In the genomic region with DNA sequence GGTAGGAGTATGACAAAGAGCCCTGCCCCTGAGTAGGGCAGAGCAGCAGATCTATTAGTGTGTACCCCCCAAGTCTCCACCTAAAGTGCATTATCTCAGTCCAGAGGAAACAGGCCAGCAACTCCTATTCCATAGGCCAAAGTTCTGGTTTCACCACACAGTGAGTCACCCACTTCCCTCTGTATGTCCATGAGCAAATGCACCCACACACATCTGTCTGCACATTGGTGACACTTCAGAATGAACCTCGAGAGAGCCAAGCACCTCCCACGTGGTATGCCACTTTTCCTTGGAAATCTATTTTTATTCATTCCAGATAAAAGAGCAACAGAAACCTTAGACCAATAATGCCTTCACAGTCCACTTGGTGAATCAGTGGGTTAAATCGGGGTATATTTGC, we compare ENCODE assay signal across 15 mouse cellular contexts. TPM values are rescaled to one million over a fixed set of nuclear protein-coding genes. Genes with fewer than 3 reads are reported as not detected.
A peak's percentile ranks its signal among the peaks of the same experiment; 100 is the strongest.
DNase-seq lines count a peak whose midpoint lies in the region; ATAC-seq and TF ChIP-seq lines count a peak whose summit lies in the region.
"Had no signal": no experiment of that assay in that cellular context is flagged by ENCODE, and none has a peak within 500 bp of the region (broad histone marks: within the 10 kb centered on the region; RNA-seq: fewer than 3 reads in every experiment).

No protein-coding gene starts in this region.

- H3K4me1 ChIP-seq in MEL (ENCODE audit: control insufficient read depth in 1 of 2, insufficient read depth in 2 of 2, low read length in 2 of 2), result peaks cover 0 to 2% of the 10 kb centered on the region in 2 experiments; a peak in 1 of 4 replicates
- H3K4me1 ChIP-seq in midbrain, embryonic 13.5 days (replicated peaks), result no peaks in the 10 kb centered on the region
- H3K4me1 ChIP-seq in midbrain, embryonic 14.5 days (ENCODE audit: control insufficient read depth, insufficient read depth, low read length), result no peaks in the 10 kb centered on the region
- H3K4me1 ChIP-seq: liver, embryonic 13.5 days had no signal

- H3K9me3 ChIP-seq in MEL (replicated peaks; ENCODE audit: insufficient read depth, low read length), result no peaks in the 10 kb centered on the region
- H3K9me3 ChIP-seq in midbrain, embryonic 13.5 days, result no peaks in the 10 kb centered on the region
- no peaks in the 10 kb centered on the region for H3K9me3 ChIP-seq in midbrain, embryonic 14.5 days (ENCODE audit: control insufficient read depth, low read length)
- H3K9me3 ChIP-seq: liver, embryonic 13.5 days had no signal

- no peak overlapping the region for H3K9ac ChIP-seq in MEL (ENCODE audit: control insufficient read depth, low read depth, low read length, poor library complexity, severe bottlenecking)
- no peak overlapping the region for H3K9ac ChIP-seq in midbrain, embryonic 13.5 days (replicated peaks)
- H3K9ac ChIP-seq in midbrain, embryonic 14.5 days (replicated peaks; ENCODE audit: low read length), result no peak overlapping the region
- H3K9ac ChIP-seq: liver, embryonic 13.5 days had no signal

- intact Hi-C loops in left cerebral cortex, postnatal 4 days (cut with DNase I), result no loop called here

- H3K79me2 ChIP-seq in MEL (ENCODE audit: control insufficient read depth, insufficient read depth, low read length, poor library complexity), result no peaks in the 10 kb centered on the region
- no peaks in the 10 kb centered on the region for H3K79me2 ChIP-seq in myocyte (ENCODE audit: control insufficient read depth, insufficient read depth)

- no peak for TF ChIP-seq POLR2A in MEL (IDR thresholded peaks at IDR 0.05; ENCODE audit: control insufficient read depth in 1 of 2, insufficient read depth in 1 of 2, low read depth in 1 of 2, low read length in 2 of 2, poor library complexity in 1 of 2)
- TF ChIP-seq POLR2A in myocyte (IDR thresholded peaks at IDR 0.05; ENCODE audit: insufficient read length, low read depth), result no peak

- H3K27ac ChIP-seq in MEL (ENCODE audit: control insufficient read depth, low read depth, low read length), result no peak overlapping the region
- no peak overlapping the region for H3K27ac ChIP-seq in midbrain, embryonic 13.5 days
- H3K27ac ChIP-seq in midbrain, embryonic 14.5 days (replicated peaks; ENCODE audit: low read depth, low read length), result no peak overlapping the region
- H3K27ac ChIP-seq: liver, embryonic 13.5 days had no signal

- peak; percentile 81 for ATAC-seq in common myeloid progenitor, adult 5-6 weeks (replicated peaks; ENCODE audit: low read depth, poor library complexity, severe bottlenecking)
- ATAC-seq in midbrain, embryonic 13.5 days, result no peak
- ATAC-seq in midbrain, embryonic 14.5 days (ENCODE audit: low FRiP score, low TSS enrichment), result no peak
- ATAC-seq: inflammation-experienced regulatory T-cells, adult 6 months had no signal

- peak overlapping the region; percentile 25 for H3K4me2 ChIP-seq in myocyte (ENCODE audit: low read depth)
- H3K4me2 ChIP-seq in midbrain, embryonic 13.5 days (replicated peaks), result no peak overlapping the region
- no peak overlapping the region for H3K4me2 ChIP-seq in midbrain, embryonic 14.5 days (ENCODE audit: low read length)
- H3K4me2 ChIP-seq: liver, embryonic 13.5 days had no signal

- H3K36me3 ChIP-seq in MEL (ENCODE audit: control insufficient read depth in 1 of 2, insufficient read depth in 2 of 2, low read length in 2 of 2) (peaks cover 0 to 4% of the 10 kb centered on the region in 2 experiments; a peak in 1 of 4 replicates), myocyte (ENCODE audit: control insufficient read depth, insufficient read depth) (no peaks in the 10 kb centered on the region)
- no peaks in the 10 kb centered on the region for H3K36me3 ChIP-seq in midbrain, embryonic 13.5 days
- H3K36me3 ChIP-seq in midbrain, embryonic 14.5 days (ENCODE audit: control insufficient read depth, insufficient read depth, low read length), result no peaks in the 10 kb centered on the region
- H3K36me3 ChIP-seq: liver, embryonic 13.5 days had no signal

- TF ChIP-seq RAD21 in MEL (IDR thresholded peaks at IDR 0.05; ENCODE audit: low read depth, low read length), result no peak

- peak; percentile 66 to 68 for DNase-seq in left cerebral cortex, adult 18-20 months (ENCODE audit: low spot score in 2 of 2)
- no peak for DNase-seq in left cerebral cortex, postnatal 4 days
- peak; percentile 25 for DNase-seq in MEL (ENCODE audit: low read depth, low spot score)
- DNase-seq in midbrain, embryonic 14.5 days, result no peak
- DNase-seq: adrenal gland, adult 8-10 months; cerebellum, adult 9-11 months; kidney, postnatal 36 days; liver, embryonic 13.5 days; lung, postnatal 36 days; thymus, postnatal 14 days had no signal

- H3K4me3 ChIP-seq in MEL (ENCODE audit: control insufficient read depth in 1 of 2, insufficient read depth in 1 of 2, low read depth in 2 of 2, low read length in 2 of 2) (no peak overlapping the region), myocyte (no peak overlapping the region)
- H3K4me3 ChIP-seq in midbrain, embryonic 13.5 days (replicated peaks), result no peak overlapping the region
- no peak overlapping the region for H3K4me3 ChIP-seq in midbrain, embryonic 14.5 days (replicated peaks; ENCODE audit: low read depth, low read length)
- H3K4me3 ChIP-seq: erythroblast, embryonic 14.5 days; liver, embryonic 13.5 days had no signal

- peak; percentile 12 to 26; a peak in 1 of 4 replicates for TF ChIP-seq EP300 in MEL (IDR thresholded peaks at IDR 0.05; ENCODE audit: low read depth in 1 of 2, low read length in 2 of 2)

- no peak overlapping the region for H3ac ChIP-seq in myocyte (ENCODE audit: control insufficient read depth, insufficient read length)

- WGBS in midbrain, embryonic 13.5 days, result 88% methylated on average over 3 of the region's 3 CpGs
- 88% methylated on average over 3 of the region's 3 CpGs for WGBS in midbrain, embryonic 14.5 days

- H3K27me3 ChIP-seq in MEL (ENCODE audit: control insufficient read depth in 1 of 2, insufficient read depth in 2 of 2, low read length in 2 of 2), result no peaks in the 10 kb centered on the region
- H3K27me3 ChIP-seq in myocyte (ENCODE audit: control insufficient read depth, insufficient read depth, insufficient read length), result no peaks in the 10 kb centered on the region
- no peaks in the 10 kb centered on the region for H3K27me3 ChIP-seq in midbrain, embryonic 13.5 days
- no peaks in the 10 kb centered on the region for H3K27me3 ChIP-seq in midbrain, embryonic 14.5 days (ENCODE audit: control insufficient read depth, insufficient read depth, low read length)
- H3K27me3 ChIP-seq: liver, embryonic 13.5 days had no signal

- no peak for TF ChIP-seq CTCF in MEL (IDR thresholded peaks at IDR 0.05 in 2 of 3, conservative IDR thresholded peaks at IDR 0.05 in 1 of 3; ENCODE audit: control insufficient read depth in 1 of 3, insufficient read depth in 1 of 3, low read depth in 2 of 3, low read length in 3 of 3, poor library complexity in 1 of 3, severe bottlenecking in 1 of 3)

TF ChIP-seq in MEL, 35 proteins besides CTCF, POLR2A, EP300 and RAD21:
- TF ChIP-seq TAL1 (IDR thresholded peaks at IDR 0.05; ENCODE audit: low read length), result 0 out of 2 replicates have a peak, but pooled peaks have one; percentile 14
- 0 out of 2 replicates have a peak, but pooled peaks have one; percentile 24 for TF ChIP-seq MAX (IDR thresholded peaks at IDR 0.05; ENCODE audit: low read length)
- no peak for TF ChIP-seq MAFK (IDR thresholded peaks at IDR 0.05; ENCODE audit: borderline replicate concordance, low read depth, low read length)

TF ChIP-seq in myocyte, 11 proteins besides CTCF, POLR2A, EP300 and RAD21:
- peak; percentile 49 for TF ChIP-seq USF1 (IDR thresholded peaks at IDR 0.05; ENCODE audit: low read depth)
- TF ChIP-seq MYOG (IDR thresholded peaks at IDR 0.05; ENCODE audit: control insufficient read depth in 1 of 3, insufficient read depth in 1 of 3, insufficient read length in 2 of 3, low read depth in 2 of 3), result no peak
- peak in 2 of 3 experiments; percentile 42 to 51 for TF ChIP-seq MYOD1 (IDR thresholded peaks at IDR 0.05; ENCODE audit: control insufficient read depth in 1 of 3, insufficient read length in 2 of 3, low read depth in 2 of 3)
- TF ChIP-seq TCF12 (IDR thresholded peaks at IDR 0.05; ENCODE audit: insufficient read depth, poor library complexity, severe bottlenecking), result peak; percentile 31
- TF ChIP-seq TCF3 (IDR thresholded peaks at IDR 0.05; ENCODE audit: insufficient read length, low read depth), result no peak
- no peak for TF ChIP-seq REST (IDR thresholded peaks at IDR 0.05; ENCODE audit: insufficient read depth, insufficient read length)
TF ChIP-seq in myocyte: peak in this region for 3.

RNA-seq across cellular contexts. Expression of a gene that starts 38.3 kb away (rescaled TPM):
- 10 to 100 TPM; 60.0 to 61.8 TPM for total RNA-seq in left cerebral cortex, adult 18-20 months (2021)
- total RNA-seq in left cerebral cortex, postnatal 4 days (2021), result 10 to 100 TPM; 28.6 to 29.6 TPM
- total RNA-seq in MEL (2012; rRNA removed), result 4.8 and 5.7 TPM in 2 replicates
- polyA plus RNA-seq in MEL (2012; ENCODE audit: insufficient read depth in 1 of 2, insufficient read length in 2 of 2, low read depth in 1 of 2, low replicate concordance in 2 of 2, missing spikeins in 1 of 2) (10 to 100 TPM in 1 of 2 experiments, not detected in 1; 14.4 TPM), myocyte (2012; fragmentation: generic; extraction: Trizol) (37.8 TPM)
- total RNA-seq in common myeloid progenitor, adult 5-6 weeks (2017), result 3.3 and 6.3 TPM in 2 replicates
- 10.0 and 14.3 TPM in 2 replicates for polyA plus RNA-seq in midbrain, embryonic 13.5 days (2015; fragmentation: Nextera tagmentation; extraction: Ambion mirVana)
- 21.0 and 23.0 TPM in 2 replicates for polyA plus RNA-seq in midbrain, embryonic 14.5 days (2014; fragmentation: Nextera tagmentation; extraction: Ambion mirVana)

Comparison
In these comparisons a context has a peak if more than half of its experiments do, and no peak if none do; other contexts are left out.
1. DNase-seq: peak in left cerebral cortex, adult 18-20 months (2 of 2) and MEL (single experiment); none in left cerebral cortex, postnatal 4 days (single experiment) and midbrain, embryonic 14.5 days (single experiment).